Mouse (Mus musculus) embryo, embryonic 11.5 days (tissue): ENCODE measurements around the gene Cwc15.

Source experiments
- DNase-seq: peaks from one replicate; pipeline ENCODE4 v3.0.0-alpha.2; 2012; ENCODE audit warnings: low read depth, low spot score

Cwc15 gene

DNA sequence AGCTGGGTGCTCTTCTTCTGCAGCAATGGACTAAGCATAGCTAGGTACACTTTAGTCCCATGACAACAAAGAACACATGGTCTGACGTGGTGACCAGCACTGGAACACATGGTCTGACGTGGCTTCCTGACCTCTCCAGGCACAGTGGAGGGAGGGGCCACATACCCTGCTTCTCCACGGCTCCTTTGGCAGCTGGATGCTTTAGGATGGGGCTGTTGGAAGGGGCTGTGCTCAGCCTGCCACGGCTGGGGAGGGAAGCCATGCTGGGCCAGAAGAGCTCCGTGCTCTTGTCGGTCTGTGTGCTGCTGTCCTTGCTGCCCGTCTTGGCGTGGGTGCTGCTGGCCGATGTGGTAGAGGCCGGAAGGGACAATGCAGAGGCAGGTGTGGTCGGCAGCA is 47.9 kb downstream of the Cwc15 start:
- no peak for DNase-seq

DNA sequence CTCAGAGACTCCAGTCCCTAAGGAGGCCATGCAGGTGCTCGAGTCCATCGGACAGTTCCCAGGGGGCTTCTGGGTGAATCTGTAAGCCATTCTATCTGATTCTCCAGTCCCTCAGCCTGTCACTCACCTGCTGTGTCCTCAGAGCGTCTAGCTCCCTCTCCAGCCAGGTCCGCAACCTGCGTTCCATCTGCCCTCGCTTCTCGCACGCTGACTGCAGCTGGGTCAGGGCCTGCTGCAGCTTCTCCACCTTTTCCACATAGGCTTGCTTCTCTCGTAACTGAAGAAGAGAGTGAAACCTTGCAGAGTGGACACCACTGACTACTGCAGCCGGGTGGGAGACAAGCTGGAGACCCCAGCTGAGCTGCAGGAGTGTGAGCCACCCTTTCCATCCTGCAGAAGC is 57.9 kb downstream of the Cwc15 start:
- no peak for DNase-seq

DNA sequence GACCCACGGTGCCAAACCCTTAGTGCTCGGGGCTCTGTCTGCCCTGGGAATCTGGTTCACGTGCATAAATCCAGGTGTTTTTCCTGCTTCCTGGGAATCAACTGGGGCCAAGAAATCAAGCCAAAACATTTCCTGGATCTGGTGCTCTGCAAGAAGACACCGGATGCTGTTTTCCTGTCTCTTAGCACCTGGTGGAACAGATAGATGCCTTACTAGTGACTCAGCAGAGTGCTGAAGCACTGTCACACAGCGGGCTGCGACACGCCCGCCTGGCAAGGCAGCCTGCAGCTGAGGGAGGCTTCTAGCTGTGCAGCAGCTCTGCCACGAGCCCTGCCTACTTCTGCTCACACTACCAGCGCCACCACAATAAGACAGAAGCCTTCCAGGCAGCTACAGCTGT is 59.0 kb downstream of the Cwc15 start:
- no peak for DNase-seq

DNA sequence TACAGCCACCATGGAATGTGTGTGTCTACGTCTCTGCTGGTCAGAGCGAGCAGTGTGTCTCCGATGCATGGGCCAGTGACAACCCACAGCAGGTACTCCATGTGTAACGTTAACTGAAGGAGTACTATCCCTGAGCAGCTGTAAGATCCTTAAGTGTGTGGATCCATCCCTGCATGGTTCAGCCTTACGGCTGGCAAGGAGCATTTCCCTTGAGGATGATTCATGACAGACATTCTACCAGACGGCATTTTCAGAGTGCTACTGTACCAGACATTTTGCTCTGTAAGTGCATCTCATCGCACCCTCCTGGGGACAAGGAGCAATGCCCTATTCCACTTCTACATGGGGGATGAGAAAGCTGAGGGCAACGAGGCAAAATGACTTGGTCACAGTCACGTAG is 59.6 kb downstream of the Cwc15 start:
- DNase-seq: no peak
